Mouse (Mus musculus): ENCODE measurements at regions not wholly inside any gene's neighbourhood (a gene's known extent, or its start where the extent isn't known, plus 50 kb on each side); places are given as distances from the start of the nearest gene placed in this dataset.

- TF ChIP-seq CTCF (IDR thresholded peaks at IDR 0.05; ENCODE audit: low read depth) (no peak), EP300 (IDR thresholded peaks at IDR 0.05; ENCODE audit: low read depth) (no peak)
These were observed 91.7 kb upstream of the Pcbd1 start for GRCm38 (mm10) chr10:60997393-60997792.

Measured in liver, postnatal 0 days (tissue).